Mouse (Mus musculus): Measurements from ENCODE around the gene Nrxn1. TPM values are rescaled to one million over a fixed set of nuclear protein-coding genes. Genes with fewer than 3 reads are reported as not detected.

Nrxn1 gene
- total and polyA plus RNA-seq, 3 experiments, result not detected

DNA sequence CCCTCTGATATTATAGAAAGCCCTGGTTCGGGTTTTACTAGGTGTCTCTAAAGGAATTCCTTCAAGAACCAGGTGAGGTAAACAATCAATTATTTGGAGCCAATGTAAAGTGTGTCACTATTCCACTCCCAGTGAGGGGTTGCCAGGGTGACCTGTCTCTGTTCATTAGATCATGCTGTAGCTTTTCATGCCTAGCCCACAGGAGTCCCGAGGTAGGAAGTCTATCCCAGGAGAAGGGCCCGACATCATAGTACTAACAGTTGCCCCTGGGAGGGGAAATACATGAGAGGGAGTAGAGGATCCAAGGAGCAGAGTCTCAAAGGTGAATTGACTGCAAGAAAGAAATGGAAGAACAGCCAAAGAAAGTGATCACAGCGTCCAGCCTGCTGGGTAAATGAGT is 639.6 kb downstream of the Nrxn1 start:
- H3K9ac ChIP-seq (ENCODE audit: control insufficient read depth, low read depth, low read length, poor library complexity, severe bottlenecking), result no peak overlapping the region
- H3K36me3 ChIP-seq (ENCODE audit: control insufficient read depth in 1 of 2, insufficient read depth in 2 of 2, low read length in 2 of 2), result no peaks in the 10 kb centered on the region
- H3K4me3 ChIP-seq (ENCODE audit: control insufficient read depth in 1 of 2, insufficient read depth in 1 of 2, low read depth in 2 of 2, low read length in 2 of 2), result no peak overlapping the region
- no peaks in the 10 kb centered on the region for H3K79me2 ChIP-seq (ENCODE audit: control insufficient read depth, insufficient read depth, low read length, poor library complexity)
- H3K27ac ChIP-seq (ENCODE audit: control insufficient read depth, low read depth, low read length), result no peak overlapping the region
- H3K9me3 ChIP-seq (replicated peaks; ENCODE audit: insufficient read depth, low read length), result no peaks in the 10 kb centered on the region
- no peak for DNase-seq (ENCODE audit: low read depth, low spot score)
- no peaks in the 10 kb centered on the region for H3K27me3 ChIP-seq (ENCODE audit: control insufficient read depth in 1 of 2, insufficient read depth in 2 of 2, low read length in 2 of 2)
- no peaks in the 10 kb centered on the region for H3K4me1 ChIP-seq (ENCODE audit: control insufficient read depth in 1 of 2, insufficient read depth in 2 of 2, low read length in 2 of 2)
- no peak for TF ChIP-seq NELFE (IDR thresholded peaks at IDR 0.05; ENCODE audit: low read depth, low read length)
- TF ChIP-seq JUND (IDR thresholded peaks at IDR 0.05; ENCODE audit: low read depth, low read length), result no peak
- TF ChIP-seq NRF1 (IDR thresholded peaks at IDR 0.05; ENCODE audit: insufficient read depth, low read depth, low read length, poor library complexity, severe bottlenecking), result no peak
- no peak for TF ChIP-seq POLR2AphosphoS5 (IDR thresholded peaks at IDR 0.05; ENCODE audit: borderline replicate concordance, low read depth, low read length)
- no peak for TF ChIP-seq E2F4 (IDR thresholded peaks at IDR 0.05; ENCODE audit: borderline replicate concordance, low read depth, low read length)
- no peak for TF ChIP-seq SMC3 (IDR thresholded peaks at IDR 0.05; ENCODE audit: low read depth, low read length)
- no peak for TF ChIP-seq BHLHE40 (IDR thresholded peaks at IDR 0.05; ENCODE audit: borderline replicate concordance, low read depth, low read length)
- no peak for TF ChIP-seq MYC (IDR thresholded peaks at IDR 0.05; ENCODE audit: low read depth, low read length)
- TF ChIP-seq MYB (IDR thresholded peaks at IDR 0.05; ENCODE audit: low read depth, low read length), result no peak
- TF ChIP-seq MAZ (IDR thresholded peaks at IDR 0.05; ENCODE audit: low read depth, low read length), result no peak
- no peak for TF ChIP-seq USF2 (IDR thresholded peaks at IDR 0.05; ENCODE audit: borderline replicate concordance in 1 of 2, insufficient read depth in 1 of 2, low read depth in 1 of 2, low read length in 2 of 2)

GRCm38 (mm10) chr17:90452770-90453169 is 640.1 kb downstream of the Nrxn1 start:
- Histone ChIP-seq H3K9me3 (replicated peaks; ENCODE audit: insufficient read depth, low read length) (no peaks in the 10 kb centered on the region), H3K4me3 (ENCODE audit: control insufficient read depth in 1 of 2, insufficient read depth in 1 of 2, low read depth in 2 of 2, low read length in 2 of 2) (no peak overlapping the region), H3K27ac (ENCODE audit: control insufficient read depth, low read depth, low read length) (no peak overlapping the region), H3K79me2 (ENCODE audit: control insufficient read depth, insufficient read depth, low read length, poor library complexity) (no peaks in the 10 kb centered on the region), H3K4me1 (ENCODE audit: control insufficient read depth in 1 of 2, insufficient read depth in 2 of 2, low read length in 2 of 2) (no peaks in the 10 kb centered on the region), H3K27me3 (ENCODE audit: control insufficient read depth in 1 of 2, insufficient read depth in 2 of 2, low read length in 2 of 2) (no peaks in the 10 kb centered on the region), H3K36me3 (ENCODE audit: control insufficient read depth in 1 of 2, insufficient read depth in 2 of 2, low read length in 2 of 2) (no peaks in the 10 kb centered on the region), H3K9ac (ENCODE audit: control insufficient read depth, low read depth, low read length, poor library complexity, severe bottlenecking) (no peak overlapping the region)
- no peak for TF ChIP-seq POLR2AphosphoS5 (IDR thresholded peaks at IDR 0.05; ENCODE audit: borderline replicate concordance, low read depth, low read length)
- no peak for TF ChIP-seq RCOR1 (IDR thresholded peaks at IDR 0.05; ENCODE audit: low read depth, low read length)
- TF ChIP-seq GABPA (IDR thresholded peaks at IDR 0.05; ENCODE audit: low read depth, low read length), result no peak
- no peak for TF ChIP-seq RAD21 (IDR thresholded peaks at IDR 0.05; ENCODE audit: low read depth, low read length)
- no peak for TF ChIP-seq TBP (IDR thresholded peaks at IDR 0.05; ENCODE audit: low read depth, low read length)
- no peak for TF ChIP-seq TAL1 (IDR thresholded peaks at IDR 0.05; ENCODE audit: low read length)
- TF ChIP-seq TCF12 (IDR thresholded peaks at IDR 0.05; ENCODE audit: low read depth, low read length), result no peak
- 0 out of 2 replicates have a peak, but pooled peaks have one; percentile 4 for TF ChIP-seq SMC3 (IDR thresholded peaks at IDR 0.05; ENCODE audit: low read depth, low read length)
- no peak for TF ChIP-seq ELF1 (IDR thresholded peaks at IDR 0.05; ENCODE audit: low read depth, low read length)
- DNase-seq (ENCODE audit: low read depth, low spot score), result no peak

Data from MEL (cell line).